Mouse (Mus musculus): Measurements from ENCODE around the gene Myl9.

GRCm38 (mm10) chr2:156779488-156779887 is 4.3 kb downstream of the Myl9 start:
- TF ChIP-seq CTCF (conservative IDR thresholded peaks at IDR 0.05; ENCODE audit: low read length) (no peak), NANOG (IDR thresholded peaks at IDR 0.05; ENCODE audit: borderline replicate concordance, low read length) (no peak), POU5F1 (IDR thresholded peaks at IDR 0.05; ENCODE audit: borderline replicate concordance, low read length) (no peak)
